Mouse (Mus musculus): ENCODE data around the gene Apoc3. TPM values are rescaled to one million over a fixed set of nuclear protein-coding genes. Genes with fewer than 3 reads are reported as not detected.

Gene Apoc3
- total and polyA plus RNA-seq, 3 experiments: not detected

DNA sequence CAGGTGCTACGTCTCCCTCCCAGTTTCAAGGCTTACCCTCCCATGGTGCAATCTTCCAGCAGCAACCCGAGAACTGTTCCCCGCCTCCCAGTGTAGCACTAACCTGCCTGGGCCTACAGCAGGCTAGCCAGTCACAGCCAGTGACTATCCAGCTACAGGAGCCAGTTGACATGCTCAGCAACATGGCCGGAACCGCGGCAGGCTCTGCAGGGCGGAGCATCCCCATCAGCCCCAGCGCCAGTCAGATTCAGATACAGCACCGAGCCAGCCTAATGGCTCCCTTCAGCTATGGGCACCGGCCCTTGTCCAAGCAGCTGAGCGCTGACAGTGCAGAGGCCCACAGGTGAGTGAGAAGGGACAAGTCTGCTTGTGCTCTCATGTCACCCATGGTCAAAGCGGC is 25.0 kb downstream of the Apoc3 start:
- TF ChIP-seq JUND (IDR thresholded peaks at IDR 0.05; ENCODE audit: low read depth, low read length) (no peak), MYC (IDR thresholded peaks at IDR 0.05; ENCODE audit: low read depth, low read length) (no peak), KAT2A (conservative IDR thresholded peaks at IDR 0.05; ENCODE audit: low read depth, low read length) (no peak), POLR2A (IDR thresholded peaks at IDR 0.05; ENCODE audit: control insufficient read depth in 1 of 2, insufficient read depth in 1 of 2, low read depth in 1 of 2, low read length in 2 of 2, poor library complexity in 1 of 2) (no peak), MEF2A (IDR thresholded peaks at IDR 0.05; ENCODE audit: extremely low read depth, insufficient replicate concordance, low read depth, low read length, poor library complexity, severe bottlenecking) (no peak), RCOR1 (IDR thresholded peaks at IDR 0.05; ENCODE audit: low read depth, low read length) (no peak), ZKSCAN1 (IDR thresholded peaks at IDR 0.05; ENCODE audit: low read depth, low read length) (no peak), GABPA (IDR thresholded peaks at IDR 0.05; ENCODE audit: low read depth, low read length) (no peak), CHD1 (IDR thresholded peaks at IDR 0.05; ENCODE audit: low read depth, low read length) (no peak), CHD2 (IDR thresholded peaks at IDR 0.05; ENCODE audit: low read length) (no peak)
- Histone ChIP-seq H3K4me3 (ENCODE audit: control insufficient read depth in 1 of 2, insufficient read depth in 1 of 2, low read depth in 2 of 2, low read length in 2 of 2) (no peak overlapping the region), H3K36me3 (ENCODE audit: control insufficient read depth in 1 of 2, insufficient read depth in 2 of 2, low read length in 2 of 2) (peaks cover 0 to 62% of the 10 kb centered on the region in 2 experiments; a peak in 3 of 4 replicates), H3K4me1 (ENCODE audit: control insufficient read depth in 1 of 2, insufficient read depth in 2 of 2, low read length in 2 of 2) (peaks cover 40 to 54% of the 10 kb centered on the region in 2 experiments), H3K27ac (ENCODE audit: control insufficient read depth, low read depth, low read length) (no peak overlapping the region), H3K9ac (ENCODE audit: control insufficient read depth, low read depth, low read length, poor library complexity, severe bottlenecking) (no peak overlapping the region), H3K79me2 (ENCODE audit: control insufficient read depth, insufficient read depth, low read length, poor library complexity) (no peaks in the 10 kb centered on the region), H3K27me3 (ENCODE audit: control insufficient read depth in 1 of 2, insufficient read depth in 2 of 2, low read length in 2 of 2) (no peaks in the 10 kb centered on the region), H3K9me3 (replicated peaks; ENCODE audit: insufficient read depth, low read length) (no peaks in the 10 kb centered on the region)
- no peak for DNase-seq (ENCODE audit: low read depth, low spot score)

DNA sequence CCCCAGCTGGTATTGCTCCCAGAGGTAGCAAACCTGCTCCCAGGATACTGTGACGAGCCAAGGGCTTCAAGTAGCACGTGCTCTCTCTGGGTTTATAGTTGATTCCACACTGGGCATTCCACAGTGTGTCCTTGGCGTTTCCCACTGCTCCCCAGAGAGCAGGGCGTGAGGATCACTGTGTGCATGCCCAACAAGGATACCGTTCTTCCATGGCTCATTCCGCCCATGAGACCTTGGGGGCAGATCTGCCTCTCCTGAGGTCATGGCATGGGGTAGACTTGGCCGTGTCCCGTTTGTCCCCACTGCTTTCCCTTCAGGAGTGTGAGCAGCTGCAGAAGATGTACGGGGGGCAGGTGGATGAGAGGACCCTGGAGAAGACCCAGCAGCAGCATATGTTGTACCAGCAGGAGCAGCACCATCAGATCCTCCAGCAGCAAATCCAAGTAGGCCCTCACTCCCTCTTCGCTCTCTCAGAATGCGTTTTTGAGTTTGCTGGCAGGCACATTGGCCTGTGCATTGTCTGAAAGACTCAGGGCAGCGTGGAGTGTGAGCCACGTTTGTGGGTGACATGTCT is 26.9 kb downstream of the Apoc3 start:
- TF ChIP-seq TCF12 (IDR thresholded peaks at IDR 0.05; ENCODE audit: low read depth, low read length) (no peak), NRF1 (IDR thresholded peaks at IDR 0.05; ENCODE audit: insufficient read depth, low read depth, low read length, poor library complexity, severe bottlenecking) (no peak), GATA1 (IDR thresholded peaks at IDR 0.05; ENCODE audit: low read depth, low read length) (no peak), KAT2A (conservative IDR thresholded peaks at IDR 0.05; ENCODE audit: low read depth, low read length) (no peak), RAD21 (IDR thresholded peaks at IDR 0.05; ENCODE audit: low read depth, low read length) (no peak)
- Histone ChIP-seq H3K36me3 (ENCODE audit: control insufficient read depth in 1 of 2, insufficient read depth in 2 of 2, low read length in 2 of 2) (peaks cover 0 to 48% of the 10 kb centered on the region in 2 experiments; a peak in 3 of 4 replicates), H3K4me1 (ENCODE audit: control insufficient read depth in 1 of 2, insufficient read depth in 2 of 2, low read length in 2 of 2) (peaks cover 28 to 37% of the 10 kb centered on the region in 2 experiments), H3K4me3 (ENCODE audit: control insufficient read depth in 1 of 2, insufficient read depth in 1 of 2, low read depth in 2 of 2, low read length in 2 of 2) (no peak overlapping the region), H3K27me3 (ENCODE audit: control insufficient read depth in 1 of 2, insufficient read depth in 2 of 2, low read length in 2 of 2) (no peaks in the 10 kb centered on the region), H3K79me2 (ENCODE audit: control insufficient read depth, insufficient read depth, low read length, poor library complexity) (no peaks in the 10 kb centered on the region), H3K9ac (ENCODE audit: control insufficient read depth, low read depth, low read length, poor library complexity, severe bottlenecking) (no peak overlapping the region), H3K9me3 (replicated peaks; ENCODE audit: insufficient read depth, low read length) (no peaks in the 10 kb centered on the region), H3K27ac (ENCODE audit: control insufficient read depth, low read depth, low read length) (no peak overlapping the region)
- no peak for DNase-seq (ENCODE audit: low read depth, low spot score)

DNA sequence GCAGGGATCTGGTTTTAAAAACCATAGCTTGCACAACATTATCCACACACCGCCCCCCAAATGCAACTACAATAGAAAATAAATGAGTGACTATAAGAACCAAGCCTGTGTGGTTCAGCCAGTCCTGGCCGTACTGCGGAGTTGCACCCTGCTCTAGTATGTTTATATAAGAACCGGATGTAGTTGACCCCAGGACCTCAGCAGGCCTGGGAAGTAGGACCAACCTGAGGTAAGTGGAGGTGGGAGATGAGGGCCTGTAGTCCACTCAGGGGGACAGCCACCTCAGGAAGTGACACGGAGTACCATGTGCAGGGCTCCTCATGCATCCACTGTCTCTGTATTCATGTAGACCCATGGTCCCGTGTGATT is 28.0 kb downstream of the Apoc3 start:
- TF ChIP-seq UBTF (IDR thresholded peaks at IDR 0.05; ENCODE audit: borderline replicate concordance, insufficient read depth, low read depth, low read length) (no peak), USF1 (IDR thresholded peaks at IDR 0.05; ENCODE audit: low read depth, low read length) (no peak), TBP (IDR thresholded peaks at IDR 0.05; ENCODE audit: low read depth, low read length) (no peak)
- Histone ChIP-seq H3K9me3 (replicated peaks; ENCODE audit: insufficient read depth, low read length) (no peaks in the 10 kb centered on the region), H3K4me1 (ENCODE audit: control insufficient read depth in 1 of 2, insufficient read depth in 2 of 2, low read length in 2 of 2) (peaks cover 25 to 30% of the 10 kb centered on the region in 2 experiments), H3K27ac (ENCODE audit: control insufficient read depth, low read depth, low read length) (peak overlapping the region; percentile 96), H3K36me3 (ENCODE audit: control insufficient read depth in 1 of 2, insufficient read depth in 2 of 2, low read length in 2 of 2) (peaks cover 0 to 40% of the 10 kb centered on the region in 2 experiments; a peak in 3 of 4 replicates), H3K79me2 (ENCODE audit: control insufficient read depth, insufficient read depth, low read length, poor library complexity) (no peaks in the 10 kb centered on the region), H3K27me3 (ENCODE audit: control insufficient read depth in 1 of 2, insufficient read depth in 2 of 2, low read length in 2 of 2) (no peaks in the 10 kb centered on the region), H3K4me3 (ENCODE audit: control insufficient read depth in 1 of 2, insufficient read depth in 1 of 2, low read depth in 2 of 2, low read length in 2 of 2) (no peak overlapping the region), H3K9ac (ENCODE audit: control insufficient read depth, low read depth, low read length, poor library complexity, severe bottlenecking) (peak overlapping the region; percentile 27)
- no peak for DNase-seq (ENCODE audit: low read depth, low spot score)
